Mouse (Mus musculus) bone marrow, adult 2 months (tissue): Measurements from ENCODE around the gene Styk1.

Experiments
- CTCF ChIP-seq: fragments of 200-500 bp; IDR thresholded peaks from 2 replicates; pipeline ENCODE4 v1.5.1; 2011; ENCODE audit warnings: low read length, control low read depth; ENCODE audit not compliant: control insufficient read depth, insufficient read depth
- POLR2A ChIP-seq: fragments of 200-500 bp; IDR thresholded peaks from 2 replicates; pipeline ENCODE4 v1.6.1; 2011; ENCODE audit warnings: low read depth, mild to moderate bottlenecking, control low read depth, low read length, borderline replicate concordance; ENCODE audit not compliant: control insufficient read depth

- TF ChIP-seq CTCF: no peak
- TF ChIP-seq POLR2A: no peak
Observed at GRCm38 (mm10) chr6:131292276-131292990, 61.0 kb downstream of the Styk1 start.
